Comparison of ENCODE assay signal across 1 mouse cellular context in the genomic region with DNA sequence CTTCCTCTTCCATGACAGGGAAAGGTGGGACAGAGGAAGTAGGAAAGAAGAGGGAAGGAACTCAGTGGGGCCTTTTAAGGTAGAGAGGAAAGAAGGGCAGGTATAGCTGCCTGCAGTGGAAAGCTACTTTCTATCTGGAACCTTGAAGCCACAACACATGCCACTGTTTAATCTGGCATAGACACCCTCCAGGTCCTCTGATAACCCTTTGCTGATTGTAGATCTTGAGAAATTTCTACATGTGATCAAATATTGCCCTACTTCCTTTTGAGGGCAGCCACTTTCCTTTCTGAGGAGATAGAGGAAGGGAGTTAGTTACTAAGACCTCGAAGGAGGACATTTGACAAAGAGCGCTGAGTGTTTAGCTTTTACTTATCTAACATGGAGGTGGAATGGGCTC.
TF ChIP-seq lines count a peak whose summit lies in the region.

No protein-coding gene starts in this region.

TF ChIP-seq in MEL, 35 proteins besides CTCF, POLR2A, EP300 and RAD21 (continued from another document):
- TF ChIP-seq BHLHE40 (IDR thresholded peaks at IDR 0.05; ENCODE audit: borderline replicate concordance, low read depth, low read length) (peak; percentile 83), ZKSCAN1 (IDR thresholded peaks at IDR 0.05; ENCODE audit: low read depth, low read length) (no peak)
TF ChIP-seq in MEL: peak in this region for 13.
